Mouse (Mus musculus): Measurements from ENCODE around the gene Jkamp. TPM values are rescaled to one million over a fixed set of nuclear protein-coding genes. Genes with fewer than 3 reads are reported as not detected.

Gene Jkamp
- polyA plus RNA-seq, 1 experiment from 2014 or later: 65.0 TPM

GRCm38 (mm10) chr12:72083265-72083664, 2.1 kb upstream of the Jkamp start:
- H3K36me3 ChIP-seq (ENCODE audit: control insufficient read depth, insufficient read depth, low read length): no peaks in the 10 kb centered on the region
- H3K4me2 ChIP-seq (ENCODE audit: low read depth, low read length): no peak overlapping the region
- no peak for ATAC-seq (ENCODE audit: low read depth)
- no peaks in the 10 kb centered on the region for H3K27me3 ChIP-seq (ENCODE audit: control insufficient read depth, insufficient read depth, low read depth, low read length)
- no peak overlapping the region for H3K27ac ChIP-seq (ENCODE audit: low read length)
- WGBS: 76% methylated on average over 9 of the region's 9 CpGs
- H3K9me3 ChIP-seq (ENCODE audit: control insufficient read depth, low read length): no peaks in the 10 kb centered on the region
- H3K4me1 ChIP-seq (replicated peaks; ENCODE audit: control insufficient read depth, insufficient read depth, low read length): peaks cover 24% of the 10 kb centered on the region
- H3K9ac ChIP-seq (ENCODE audit: low read length): no peak overlapping the region
- H3K4me3 ChIP-seq (ENCODE audit: low read length): no peak overlapping the region

GRCm38 (mm10) chr12:72084261-72085023, 947 bp upstream of the Jkamp start:
- Histone ChIP-seq H3K9me3 (ENCODE audit: control insufficient read depth, low read length) (no peaks in the 10 kb centered on the region), H3K4me3 (ENCODE audit: low read length) (peak overlapping the region; percentile 90), H3K27me3 (ENCODE audit: control insufficient read depth, insufficient read depth, low read depth, low read length) (no peaks in the 10 kb centered on the region), H3K27ac (ENCODE audit: low read length) (peak overlapping the region; percentile 83), H3K9ac (ENCODE audit: low read length) (peak overlapping the region; percentile 83), H3K4me1 (replicated peaks; ENCODE audit: control insufficient read depth, insufficient read depth, low read length) (peaks cover 24% of the 10 kb centered on the region), H3K4me2 (ENCODE audit: low read depth, low read length) (peak overlapping the region; percentile 92), H3K36me3 (ENCODE audit: control insufficient read depth, insufficient read depth, low read length) (no peaks in the 10 kb centered on the region)
- WGBS: 4% methylated on average over 46 of the region's 46 CpGs
- peak; percentile 8 for ATAC-seq (ENCODE audit: low read depth)

- Histone ChIP-seq H3K36me3 (ENCODE audit: control insufficient read depth, insufficient read depth, low read length) (no peaks in the 10 kb centered on the region), H3K4me3 (ENCODE audit: low read length) (peak overlapping the region; percentile 90), H3K27me3 (ENCODE audit: control insufficient read depth, insufficient read depth, low read depth, low read length) (no peaks in the 10 kb centered on the region), H3K27ac (ENCODE audit: low read length) (peak overlapping the region; percentile 83), H3K4me2 (ENCODE audit: low read depth, low read length) (peak overlapping the region; percentile 92), H3K9me3 (ENCODE audit: control insufficient read depth, low read length) (no peaks in the 10 kb centered on the region), H3K9ac (ENCODE audit: low read length) (peak overlapping the region; percentile 83), H3K4me1 (replicated peaks; ENCODE audit: control insufficient read depth, insufficient read depth, low read length) (peaks cover 24% of the 10 kb centered on the region)
- under 1% methylated on average over 31 of the region's 31 CpGs for WGBS
- peak; percentile 39; the same call in 1 of the 2 replicates for ATAC-seq (ENCODE audit: low read depth)
Measured at GRCm38 (mm10) chr12:72085024-72085328, 413 bp upstream of the Jkamp start.

GRCm38 (mm10) chr12:72086166-72086825, 907 bp downstream of the Jkamp start:
- no peak; the same call in 1 of the 2 replicates for ATAC-seq (ENCODE audit: low read depth)
- H3K9ac ChIP-seq (ENCODE audit: low read length): peak overlapping the region; percentile 89
- peak overlapping the region; percentile 98 for H3K27ac ChIP-seq (ENCODE audit: low read length)
- peak overlapping the region; percentile 62 for H3K4me2 ChIP-seq (ENCODE audit: low read depth, low read length)
- no peaks in the 10 kb centered on the region for H3K9me3 ChIP-seq (ENCODE audit: control insufficient read depth, low read length)
- peak overlapping the region; percentile 90 for H3K4me3 ChIP-seq (ENCODE audit: low read length)
- H3K36me3 ChIP-seq (ENCODE audit: control insufficient read depth, insufficient read depth, low read length): 0 out of 2 replicates have a peak, but pooled peaks cover 3% of the 10 kb centered on the region
- peaks cover 24% of the 10 kb centered on the region for H3K4me1 ChIP-seq (replicated peaks; ENCODE audit: control insufficient read depth, insufficient read depth, low read length)
- WGBS: under 1% methylated on average over 18 of the region's 18 CpGs
- H3K27me3 ChIP-seq (ENCODE audit: control insufficient read depth, insufficient read depth, low read depth, low read length): no peaks in the 10 kb centered on the region

GRCm38 (mm10) chr12:72089802-72090201, 4.4 kb downstream of the Jkamp start:
- ATAC-seq (ENCODE audit: low read depth): no peak
- H3K9me3 ChIP-seq (ENCODE audit: control insufficient read depth, low read length): no peaks in the 10 kb centered on the region
- H3K4me1 ChIP-seq (replicated peaks; ENCODE audit: control insufficient read depth, insufficient read depth, low read length): peaks cover 14% of the 10 kb centered on the region
- no peak overlapping the region for H3K9ac ChIP-seq (ENCODE audit: low read length)
- H3K27ac ChIP-seq (ENCODE audit: low read length): no peak overlapping the region
- H3K4me3 ChIP-seq (ENCODE audit: low read length): no peak overlapping the region
- H3K27me3 ChIP-seq (ENCODE audit: control insufficient read depth, insufficient read depth, low read depth, low read length): no peaks in the 10 kb centered on the region
- WGBS: 91% methylated on average over 4 of the region's 4 CpGs
- H3K36me3 ChIP-seq (ENCODE audit: control insufficient read depth, insufficient read depth, low read length): peaks cover 13% of the 10 kb centered on the region; the same call in 1 of the 2 replicates
- no peak overlapping the region for H3K4me2 ChIP-seq (ENCODE audit: low read depth, low read length)

GRCm38 (mm10) chr12:72096966-72097365, 11.6 kb downstream of the Jkamp start:
- Histone ChIP-seq H3K9ac (ENCODE audit: low read length) (no peak overlapping the region), H3K4me2 (ENCODE audit: low read depth, low read length) (no peak overlapping the region), H3K27me3 (ENCODE audit: control insufficient read depth, insufficient read depth, low read depth, low read length) (no peaks in the 10 kb centered on the region), H3K27ac (ENCODE audit: low read length) (no peak overlapping the region), H3K4me3 (ENCODE audit: low read length) (no peak overlapping the region), H3K36me3 (ENCODE audit: control insufficient read depth, insufficient read depth, low read length) (peaks cover 36% of the 10 kb centered on the region), H3K4me1 (replicated peaks; ENCODE audit: control insufficient read depth, insufficient read depth, low read length) (no peaks in the 10 kb centered on the region), H3K9me3 (ENCODE audit: control insufficient read depth, low read length) (no peaks in the 10 kb centered on the region)
- WGBS: 94% methylated on average over 8 of the region's 8 CpGs
- ATAC-seq (ENCODE audit: low read depth): no peak

GRCm38 (mm10) chr12:72102776-72103175, 17.4 kb downstream of the Jkamp start:
- 85% methylated on average over 6 of the region's 6 CpGs for WGBS
- H3K9ac ChIP-seq (ENCODE audit: low read length): no peak overlapping the region

GRCm38 (mm10) chr12:72104027-72104426, 18.6 kb downstream of the Jkamp start:
- Histone ChIP-seq H3K36me3 (ENCODE audit: control insufficient read depth, insufficient read depth, low read length) (peaks cover 3% of the 10 kb centered on the region; the same call in 1 of the 2 replicates), H3K4me2 (ENCODE audit: low read depth, low read length) (no peak overlapping the region), H3K4me3 (ENCODE audit: low read length) (no peak overlapping the region), H3K27ac (ENCODE audit: low read length) (no peak overlapping the region), H3K4me1 (replicated peaks; ENCODE audit: control insufficient read depth, insufficient read depth, low read length) (no peaks in the 10 kb centered on the region; the same call in 1 of the 2 replicates), H3K9me3 (ENCODE audit: control insufficient read depth, low read length) (no peaks in the 10 kb centered on the region), H3K27me3 (ENCODE audit: control insufficient read depth, insufficient read depth, low read depth, low read length) (no peaks in the 10 kb centered on the region), H3K9ac (ENCODE audit: low read length) (no peak overlapping the region)
- 0 out of 2 replicates have a peak, but pooled peaks have one; percentile 36 for ATAC-seq (ENCODE audit: low read depth)
- WGBS: 82% methylated on average over 5 of the region's 5 CpGs

More at GRCm38 (mm10) chr12:72102776-72103175, 17.4 kb downstream of the Jkamp start:
- no peak overlapping the region for H3K27ac ChIP-seq (ENCODE audit: low read length)
- H3K4me2 ChIP-seq (ENCODE audit: low read depth, low read length): no peak overlapping the region
- no peak overlapping the region for H3K4me3 ChIP-seq (ENCODE audit: low read length)
- H3K36me3 ChIP-seq (ENCODE audit: control insufficient read depth, insufficient read depth, low read length): peaks cover 4% of the 10 kb centered on the region
- ATAC-seq (ENCODE audit: low read depth): no peak
- H3K27me3 ChIP-seq (ENCODE audit: control insufficient read depth, insufficient read depth, low read depth, low read length): no peaks in the 10 kb centered on the region
- no peaks in the 10 kb centered on the region; the same call in 1 of the 2 replicates for H3K4me1 ChIP-seq (replicated peaks; ENCODE audit: control insufficient read depth, insufficient read depth, low read length)
- H3K9me3 ChIP-seq (ENCODE audit: control insufficient read depth, low read length): no peaks in the 10 kb centered on the region

GRCm38 (mm10) chr12:72104525-72105281, 19.3 kb downstream of the Jkamp start:
- peak overlapping the region; percentile 18 for H3K4me2 ChIP-seq (ENCODE audit: low read depth, low read length)
- H3K4me3 ChIP-seq (ENCODE audit: low read length): no peak overlapping the region
- peak; percentile 51; the same call in 1 of the 2 replicates for ATAC-seq (ENCODE audit: low read depth)
- no peaks in the 10 kb centered on the region for H3K27me3 ChIP-seq (ENCODE audit: control insufficient read depth, insufficient read depth, low read depth, low read length)
- peaks cover 3% of the 10 kb centered on the region; the same call in 1 of the 2 replicates for H3K36me3 ChIP-seq (ENCODE audit: control insufficient read depth, insufficient read depth, low read length)
- H3K9me3 ChIP-seq (ENCODE audit: control insufficient read depth, low read length): no peaks in the 10 kb centered on the region
- no peaks in the 10 kb centered on the region; the same call in 1 of the 2 replicates for H3K4me1 ChIP-seq (replicated peaks; ENCODE audit: control insufficient read depth, insufficient read depth, low read length)
- H3K9ac ChIP-seq (ENCODE audit: low read length): no peak overlapping the region
- 27% methylated on average over 14 of the region's 14 CpGs for WGBS
- H3K27ac ChIP-seq (ENCODE audit: low read length): no peak overlapping the region

Measured in lung, embryonic 16.5 days (tissue).